Mouse (Mus musculus): Measurements from ENCODE around the gene Tmprss12.
A peak's percentile ranks its signal among the peaks of the same experiment; 100 is the strongest.
"Not testable (repeated sequence)": the region's sequence is repeated elsewhere in the genome, so short reads cannot be mapped to it uniquely, and the experiment has no call there.

The Tmprss12 gene

GRCm38 (mm10) chr15:100321134-100321533 lies 40.5 kb downstream of the Tmprss12 start:
- DNase-seq (ENCODE audit: low spot score in 2 of 2) = peak in 1 of 2 experiments; percentile 39

GRCm38 (mm10) chr15:100324021-100324591 lies 43.5 kb downstream of the Tmprss12 start:
- peak in 1 of 2 experiments; percentile 37 for DNase-seq (ENCODE audit: low spot score in 2 of 2)

- DNase-seq (ENCODE audit: low spot score in 2 of 2) = no peak
These were observed 44.6 kb downstream of the Tmprss12 start for GRCm38 (mm10) chr15:100325235-100325634.

- not testable (repeated sequence) for DNase-seq (ENCODE audit: low spot score in 2 of 2)
These were observed 47.5 kb downstream of the Tmprss12 start for GRCm38 (mm10) chr15:100328089-100328488.

- DNase-seq (ENCODE audit: low spot score in 2 of 2) = not testable (repeated sequence)
These were observed 48.7 kb downstream of the Tmprss12 start for GRCm38 (mm10) chr15:100329336-100329735.

- no peak for DNase-seq (ENCODE audit: low spot score in 2 of 2)
These were observed 50.1 kb downstream of the Tmprss12 start for GRCm38 (mm10) chr15:100330739-100331138.

- not testable (repeated sequence) for DNase-seq (ENCODE audit: low spot score in 2 of 2)
These were observed 51.7 kb downstream of the Tmprss12 start for GRCm38 (mm10) chr15:100332077-100332961.

GRCm38 (mm10) chr15:100334629-100335028 lies 54.0 kb downstream of the Tmprss12 start, which contains the start of gene Mettl7a3:
Gene Mettl7a3 (plus strand): TSS chr15:100334929.
- DNase-seq (ENCODE audit: low spot score in 2 of 2) = no peak

GRCm38 (mm10) chr15:100337328-100337727 lies 56.7 kb downstream of the Tmprss12 start:
- DNase-seq (ENCODE audit: low spot score in 2 of 2) = not testable (repeated sequence)

GRCm38 (mm10) chr15:100337847-100338246 lies 57.2 kb downstream of the Tmprss12 start:
- DNase-seq (ENCODE audit: low spot score in 2 of 2) = peak; percentile 34 to 82

GRCm38 (mm10) chr15:100341314-100341980 lies 60.8 kb downstream of the Tmprss12 start:
- DNase-seq (ENCODE audit: low spot score in 2 of 2) = not testable (repeated sequence)
